Mouse (Mus musculus) adrenal gland, postnatal 36 days (tissue): ENCODE results near the gene Brd1. TPM values are rescaled to one million over a fixed set of nuclear protein-coding genes. Genes with fewer than 3 reads are reported as not detected.
"Not testable (repeated sequence)": the region's sequence is repeated elsewhere in the genome, so short reads cannot be mapped to it uniquely, and the experiment has no call there.

Source experiments
- DNase-seq, 2 experiments: peaks; one replicate each; pipeline ENCODE4 v3.0.0; 2021; ENCODE audit warnings: mixed read lengths in 1 of 2
- long read RNA-seq, 2 experiments: library from polyadenylated mRNA; stranded (forward); transcript quantifications; one replicate each; pipeline ENCODE4 v2.0.0; 2021; ENCODE audit warnings: borderline sequencing depth in 2 of 2
- total RNA-seq, 2 experiments: library from RNA; stranded (reverse); gene quantifications; 2 replicates each; pipeline ENCODE4 v1.2.3; 2021

Gene Brd1
- 10 to 100 TPM; 54.0 to 65.9 TPM for total RNA-seq
- long read RNA-seq, experiment 1, partial matches to known transcripts, result 8 of 17 reads
- long read RNA-seq, experiment 1, other reads (novel, unspliced or antisense), result 8 of 17 reads
- long read RNA-seq, experiment 2, partial matches to known transcripts, result 3 of 4 reads
- long read RNA-seq, experiment 2, other reads (novel, unspliced or antisense), result 1 of 4 reads

- DNase-seq, result peak; percentile 88 to 94
These were observed at the start of gene Brd1 for GRCm38 (mm10) chr15:88733834-88734571. Gene Brd1, minus strand, starts transcription at chr15:88734233.

- not testable (repeated sequence) for DNase-seq
These were observed 40.6 kb upstream of the Brd1 start for GRCm38 (mm10) chr15:88774630-88775029.

- no peak for DNase-seq
These were observed 34.5 kb upstream of the Brd1 start for GRCm38 (mm10) chr15:88768537-88768936.

- DNase-seq, result not testable (repeated sequence)
These were observed 32.1 kb upstream of the Brd1 start for GRCm38 (mm10) chr15:88766139-88766538.

GRCm38 (mm10) chr15:88761551-88761950 is 27.5 kb upstream of the Brd1 start:
- no peak for DNase-seq

GRCm38 (mm10) chr15:88758061-88758460 is 24.0 kb upstream of the Brd1 start:
- no peak for DNase-seq

GRCm38 (mm10) chr15:88755761-88756160 is 21.7 kb upstream of the Brd1 start:
- no peak for DNase-seq

GRCm38 (mm10) chr15:88754896-88755295 is 20.9 kb upstream of the Brd1 start:
- no peak for DNase-seq

- no peak for DNase-seq
These were observed 18.3 kb upstream of the Brd1 start for GRCm38 (mm10) chr15:88752403-88752733.

- peak; percentile 55 to 65 for DNase-seq
These were observed 17.8 kb upstream of the Brd1 start, which contains the start of gene Zbed4 for GRCm38 (mm10) chr15:88751564-88752402. Gene Zbed4, plus strand, starts transcription at chr15:88751660.

GRCm38 (mm10) chr15:88750677-88751563 is 16.9 kb upstream of the Brd1 start:
- peak; percentile 99 for DNase-seq

- DNase-seq, result no peak
These were observed 16.0 kb upstream of the Brd1 start for GRCm38 (mm10) chr15:88750032-88750431.

GRCm38 (mm10) chr15:88749617-88750016 is 15.6 kb upstream of the Brd1 start:
- not testable (repeated sequence) for DNase-seq

GRCm38 (mm10) chr15:88745926-88746325 is 11.9 kb upstream of the Brd1 start:
- no peak for DNase-seq

GRCm38 (mm10) chr15:88745347-88745746 is 11.3 kb upstream of the Brd1 start:
- no peak for DNase-seq

- DNase-seq, result not testable (repeated sequence)
These were observed 9.3 kb upstream of the Brd1 start for GRCm38 (mm10) chr15:88743371-88743770.

- DNase-seq, result no peak
These were observed 7.3 kb upstream of the Brd1 start for GRCm38 (mm10) chr15:88741366-88741765.

GRCm38 (mm10) chr15:88738466-88738865 is 4.4 kb upstream of the Brd1 start:
- no peak for DNase-seq

GRCm38 (mm10) chr15:88736166-88736565 is 2.1 kb upstream of the Brd1 start:
- DNase-seq, result peak; percentile 34 to 44

- peak; percentile 82 to 84 for DNase-seq
These were observed 837 bp downstream of the Brd1 start for GRCm38 (mm10) chr15:88733041-88733751.

GRCm38 (mm10) chr15:88732405-88733020 is 1.5 kb downstream of the Brd1 start:
- no peak for DNase-seq
